Mouse (Mus musculus) neural tube, embryonic 14.5 days (tissue): Measurements from ENCODE around the gene Bpifa5. TPM values are rescaled to one million over a fixed set of nuclear protein-coding genes. Genes with fewer than 3 reads are reported as not detected.

ENCODE experiments used
- ATAC-seq: fragments of 200-750 bp; cut with Nextera tagmentation; 2 replicates; pipeline ENCODE4 v1.8.0; 2017; ENCODE audit warnings: low read depth, mild to moderate bottlenecking, moderate TSS enrichment, moderate library complexity
- H3K27ac ChIP-seq: fragments of 300-500 bp; sonication (generic); 2 replicates; pipeline ENCODE4 v1.5.1; 2014; ENCODE audit warnings: low read depth, mild to moderate bottlenecking, control low read depth, low read length, moderate library complexity, mixed read lengths
- H3K27me3 ChIP-seq: fragments of 300-500 bp; sonication (generic); 2 replicates; pipeline ENCODE4 v1.6.1; 2014; ENCODE audit warnings: low read length; ENCODE audit not compliant: control insufficient read depth, insufficient read depth
- H3K36me3 ChIP-seq: fragments of 300-500 bp; sonication (generic); 2 replicates; pipeline ENCODE4 v1.6.1; 2014; ENCODE audit warnings: low read length, mixed read lengths; ENCODE audit not compliant: control insufficient read depth, insufficient read depth
- H3K4me1 ChIP-seq: fragments of 300-500 bp; sonication (generic); 2 replicates; pipeline ENCODE4 v1.6.1; 2014; ENCODE audit warnings: low read length; ENCODE audit not compliant: control insufficient read depth, insufficient read depth
- H3K4me2 ChIP-seq: fragments of 300-500 bp; sonication (generic); 2 replicates; pipeline ENCODE4 v1.6.1; 2014; ENCODE audit warnings: mild to moderate bottlenecking, low read depth, low read length, control low read depth
- H3K4me3 ChIP-seq: fragments of 300-500 bp; sonication (generic); 2 replicates; pipeline ENCODE4 v1.5.1; 2014; ENCODE audit warnings: low read depth, low read length, control low read depth, mixed read lengths
- H3K9ac ChIP-seq: fragments of 300-500 bp; sonication (generic); replicated peaks from 2 replicates; pipeline ENCODE4 v1.6.1; 2014; ENCODE audit warnings: low read depth, mild to moderate bottlenecking, control low read depth, low read length, mixed read lengths
- H3K9me3 ChIP-seq: fragments of 300-500 bp; sonication (generic); 2 replicates; pipeline ENCODE4 v1.6.1; 2016; ENCODE audit warnings: low read length; ENCODE audit not compliant: control insufficient read depth
- WGBS: fragments of 180-500 bp; shearing (Covaris S2); extraction: QIAGEN DNeasy Blood & Tissue Kit; methylation state at CpG from one replicate; pipeline ENCODE4 v1.1.7; 2014; 5-methylcytosine and 5-hydroxymethylcytosine counted together
- polyA plus RNA-seq: library from polyadenylated mRNA; unstranded; fragments of >200 nt; fragmentation: Nextera tagmentation; extraction: Ambion mirVana; gene quantifications from 2 replicates; pipeline ENCODE4 v1.2.1, GENCODE M21; 2014

Gene Bpifa5
- not detected in 2 replicates for polyA plus RNA-seq

GRCm38 (mm10) chr2:154162307-154162706 is at the start of gene Bpifa5:
Gene Bpifa5 (plus strand): TSS chr2:154162607.
- Histone ChIP-seq H3K36me3 (no peaks in the 10 kb centered on the region), H3K9ac (no peak within 1 kb of the TSS), H3K4me1 (no peaks in the 10 kb centered on the region), H3K9me3 (no peaks in the 10 kb centered on the region), H3K4me2 (no peak within 1 kb of the TSS), H3K27ac (no peak within 1 kb of the TSS), H3K27me3 (no peaks in the 10 kb centered on the region), H3K4me3 (no peak within 1 kb of the TSS)
- 86% methylated on average over 8 of the region's 8 CpGs for WGBS
- ATAC-seq: no peak

GRCm38 (mm10) chr2:154117381-154117780 is 45.0 kb upstream of the Bpifa5 start:
- ATAC-seq: no peak
- WGBS: 88% methylated on average over 3 of the region's 3 CpGs
- Histone ChIP-seq H3K27me3 (no peaks in the 10 kb centered on the region), H3K36me3 (no peaks in the 10 kb centered on the region), H3K4me3 (no peak overlapping the region), H3K9me3 (no peaks in the 10 kb centered on the region), H3K27ac (no peak overlapping the region), H3K4me1 (no peaks in the 10 kb centered on the region), H3K9ac (no peak overlapping the region), H3K4me2 (no peak overlapping the region)

DNA sequence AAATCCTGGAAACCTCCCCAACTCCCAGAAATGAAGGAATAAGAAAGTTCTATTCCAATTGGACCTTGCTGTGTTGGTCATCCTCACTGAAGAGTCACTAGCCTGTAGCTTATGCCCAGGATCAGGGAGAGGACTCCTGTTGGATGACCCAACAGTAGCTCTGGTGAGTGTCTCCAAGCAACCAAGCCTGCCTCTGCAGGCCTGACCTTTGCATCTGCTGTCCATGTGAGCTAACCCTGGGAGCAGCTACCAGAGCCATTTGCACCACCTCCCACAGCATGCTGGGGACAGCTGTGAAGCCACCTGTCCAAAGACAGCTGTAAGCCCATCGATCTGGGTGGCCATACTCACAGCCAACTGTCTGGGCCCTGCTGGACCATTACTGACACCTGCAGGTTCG is 32.3 kb upstream of the Bpifa5 start, which contains the start of gene Bpifa3:
Bpifa3 (plus strand) TSS at position 217 of the 400 bp plus-strand sequence.
- Histone ChIP-seq H3K27me3 (no peaks in the 10 kb centered on the region), H3K4me2 (no peak within 1 kb of the TSS), H3K36me3 (no peaks in the 10 kb centered on the region), H3K4me3 (no peak within 1 kb of the TSS), H3K9me3 (no peaks in the 10 kb centered on the region), H3K4me1 (no peaks in the 10 kb centered on the region), H3K27ac (no peak within 1 kb of the TSS), H3K9ac (no peak within 1 kb of the TSS)
- WGBS: 72% methylated on average over 2 of the region's 2 CpGs
- ATAC-seq: no peak

GRCm38 (mm10) chr2:154142580-154142979 is 19.8 kb upstream of the Bpifa5 start, which contains the start of gene Bpifa1:
Gene Bpifa1 (plus strand): TSS chr2:154142880.
- Histone ChIP-seq H3K36me3 (no peaks in the 10 kb centered on the region), H3K4me1 (no peaks in the 10 kb centered on the region), H3K4me3 (no peak within 1 kb of the TSS), H3K9ac (no peak within 1 kb of the TSS), H3K9me3 (no peaks in the 10 kb centered on the region), H3K27ac (no peak within 1 kb of the TSS), H3K27me3 (no peaks in the 10 kb centered on the region), H3K4me2 (no peak within 1 kb of the TSS)
- 82% methylated on average over 4 of the region's 4 CpGs for WGBS
- ATAC-seq: no peak

DNA sequence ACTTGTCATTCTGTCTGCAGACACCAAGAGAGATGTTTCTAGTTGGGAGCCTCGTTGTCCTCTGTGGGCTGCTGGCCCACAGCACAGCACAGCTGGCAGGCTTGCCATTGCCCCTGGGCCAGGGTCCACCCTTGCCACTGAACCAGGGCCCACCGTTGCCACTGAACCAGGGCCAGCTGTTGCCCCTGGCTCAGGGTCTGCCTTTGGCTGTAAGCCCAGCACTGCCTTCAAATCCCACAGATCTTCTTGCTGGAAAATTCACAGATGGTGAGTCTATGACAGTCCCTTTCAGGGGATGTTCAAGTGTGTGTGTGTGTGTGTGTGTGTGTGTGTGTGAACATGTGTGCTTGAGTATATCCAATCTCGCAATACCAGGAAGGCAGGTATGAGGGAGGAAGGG is 18.7 kb upstream of the Bpifa5 start:
- no peak for ATAC-seq
- Histone ChIP-seq H3K9me3 (no peaks in the 10 kb centered on the region), H3K4me2 (no peak overlapping the region), H3K4me3 (no peak overlapping the region), H3K36me3 (no peaks in the 10 kb centered on the region), H3K4me1 (no peaks in the 10 kb centered on the region), H3K27me3 (no peaks in the 10 kb centered on the region), H3K9ac (no peak overlapping the region), H3K27ac (no peak overlapping the region)
- 63% methylated on average over 3 of the region's 3 CpGs for WGBS

DNA sequence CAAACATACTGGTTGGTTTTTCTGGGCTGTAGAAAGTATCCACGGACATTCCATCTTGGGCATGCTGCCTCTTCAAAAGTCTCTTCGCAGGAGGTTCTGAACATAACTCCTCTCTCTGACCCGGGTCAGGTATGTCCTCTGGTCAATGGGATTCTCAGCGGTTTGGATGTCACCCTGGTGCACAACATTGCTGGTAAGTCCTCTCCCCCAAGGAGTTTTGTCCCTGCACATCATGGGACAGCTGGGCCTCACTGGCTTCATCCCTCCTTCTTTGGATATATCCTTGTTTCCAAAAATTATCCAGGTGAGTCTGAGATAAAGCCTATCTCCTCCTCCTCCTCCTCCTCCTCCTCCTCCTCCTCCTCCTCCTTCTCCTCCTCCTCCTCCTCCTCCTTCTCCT is 14.9 kb upstream of the Bpifa5 start:
- no peaks in the 10 kb centered on the region for H3K9me3 ChIP-seq
- WGBS: 76% methylated on average over 4 of the region's 4 CpGs
- ATAC-seq: no peak
- H3K9ac ChIP-seq: no peak overlapping the region
- no peaks in the 10 kb centered on the region for H3K36me3 ChIP-seq
- no peaks in the 10 kb centered on the region for H3K27me3 ChIP-seq
- no peak overlapping the region for H3K4me2 ChIP-seq
- H3K4me1 ChIP-seq: no peaks in the 10 kb centered on the region
- H3K4me3 ChIP-seq: no peak overlapping the region
- no peak overlapping the region for H3K27ac ChIP-seq

- H3K36me3 ChIP-seq: no peaks in the 10 kb centered on the region
- no peaks in the 10 kb centered on the region for H3K9me3 ChIP-seq
- no peaks in the 10 kb centered on the region for H3K27me3 ChIP-seq
- no peak overlapping the region for H3K4me3 ChIP-seq
- H3K4me2 ChIP-seq: no peak overlapping the region
- no peak overlapping the region for H3K27ac ChIP-seq
- no peaks in the 10 kb centered on the region for H3K4me1 ChIP-seq
- 45% methylated on average over 3 of the region's 3 CpGs for WGBS
- no peak overlapping the region for H3K9ac ChIP-seq
- ATAC-seq: no peak
Measured at GRCm38 (mm10) chr2:154158433-154158832, 4.0 kb upstream of the Bpifa5 start.

DNA sequence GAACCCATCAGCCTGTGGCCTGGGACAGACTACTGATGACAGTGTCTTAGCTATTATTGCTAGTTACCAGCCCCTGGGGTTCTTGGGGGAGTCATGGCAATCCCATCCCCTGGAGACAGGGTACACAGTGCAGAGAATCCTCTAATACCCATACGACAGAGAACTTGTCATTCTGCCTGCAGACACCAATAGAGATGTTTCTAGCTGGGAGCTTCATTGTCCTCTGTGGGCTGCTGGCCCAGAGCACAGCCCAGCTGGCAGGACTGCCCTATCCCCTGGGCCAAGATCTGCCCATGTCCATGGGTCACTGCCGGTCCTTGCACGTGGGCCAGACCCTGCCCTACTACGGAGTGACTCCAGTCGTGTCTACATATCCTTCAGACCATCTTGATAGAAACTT is 899 bp downstream of the Bpifa5 start:
- 89% methylated on average over 5 of the region's 5 CpGs for WGBS
- no peak for ATAC-seq
- H3K9me3 ChIP-seq: no peaks in the 10 kb centered on the region

DNA sequence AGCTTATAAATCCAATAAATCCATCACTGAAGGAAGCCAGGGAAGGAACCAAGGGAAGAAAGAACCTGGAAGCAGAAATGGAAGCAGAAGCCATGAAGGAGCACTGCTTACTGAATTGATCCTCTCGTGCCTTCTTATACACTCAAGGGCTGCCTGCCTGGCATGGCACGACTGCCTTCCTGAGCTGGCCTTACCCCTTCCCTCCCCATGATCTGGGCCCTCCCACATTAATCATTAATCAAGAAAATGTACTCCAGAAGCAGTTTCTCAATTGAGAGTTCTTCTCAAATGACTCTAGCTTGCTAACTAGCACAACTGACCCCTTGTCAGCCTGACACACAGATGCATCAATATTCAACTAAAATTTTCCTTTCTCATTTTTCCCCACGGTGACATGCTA is 6.8 kb downstream of the Bpifa5 start:
- Histone ChIP-seq H3K4me3 (no peak overlapping the region), H3K4me2 (no peak overlapping the region), H3K9ac (no peak overlapping the region), H3K9me3 (no peaks in the 10 kb centered on the region), H3K27me3 (no peaks in the 10 kb centered on the region), H3K4me1 (no peaks in the 10 kb centered on the region), H3K27ac (no peak overlapping the region), H3K36me3 (no peaks in the 10 kb centered on the region)
- 69% methylated on average over 3 of the region's 3 CpGs for WGBS
- ATAC-seq: no peak

More for the DNA sequence above, 899 bp downstream of the Bpifa5 start:
- Histone ChIP-seq H3K4me3 (no peak overlapping the region), H3K27me3 (no peaks in the 10 kb centered on the region), H3K9ac (no peak overlapping the region), H3K4me1 (no peaks in the 10 kb centered on the region), H3K4me2 (no peak overlapping the region), H3K27ac (no peak overlapping the region), H3K36me3 (no peaks in the 10 kb centered on the region)
